Mouse (Mus musculus): ENCODE measurements around the gene Taf10.

Taf10 gene

DNA sequence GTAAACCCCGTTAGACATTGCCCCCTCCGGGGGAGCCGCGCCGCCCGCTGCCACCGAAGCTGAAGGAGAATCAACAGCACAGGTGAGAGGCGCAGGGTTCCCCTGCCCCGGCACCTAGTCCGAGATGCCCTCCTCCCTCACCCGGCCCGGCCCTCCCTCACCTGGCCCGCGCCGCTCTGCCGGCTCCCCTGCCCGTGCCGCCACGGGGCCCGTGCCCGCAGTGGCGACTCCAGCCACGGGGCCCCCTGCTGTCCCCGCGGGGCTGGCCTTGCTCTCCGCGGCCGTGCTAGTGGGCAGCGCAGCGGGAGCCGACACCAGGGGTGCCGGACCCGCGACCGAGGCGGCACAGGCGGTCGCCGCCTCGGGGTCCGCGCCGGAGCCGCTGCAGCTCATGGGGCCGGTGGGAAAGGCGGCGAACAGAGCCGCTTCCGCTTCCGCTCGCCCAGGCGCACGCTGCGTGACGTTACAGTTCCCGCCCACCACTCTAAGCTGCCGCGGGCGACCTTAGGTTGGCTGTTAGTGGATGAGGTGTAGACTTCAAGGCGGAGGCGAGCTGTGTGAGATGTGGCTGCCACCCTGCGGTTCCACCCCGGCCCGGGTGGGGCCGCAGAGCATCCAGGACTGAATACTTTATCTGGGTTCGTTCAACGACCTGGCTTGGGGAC, at the start of gene Taf10:
Gene Taf10, minus strand, starts transcription at position 436 of the 665 bp plus-strand sequence.
- DNase-seq (ENCODE audit: low read depth), result peak; percentile 85

DNA sequence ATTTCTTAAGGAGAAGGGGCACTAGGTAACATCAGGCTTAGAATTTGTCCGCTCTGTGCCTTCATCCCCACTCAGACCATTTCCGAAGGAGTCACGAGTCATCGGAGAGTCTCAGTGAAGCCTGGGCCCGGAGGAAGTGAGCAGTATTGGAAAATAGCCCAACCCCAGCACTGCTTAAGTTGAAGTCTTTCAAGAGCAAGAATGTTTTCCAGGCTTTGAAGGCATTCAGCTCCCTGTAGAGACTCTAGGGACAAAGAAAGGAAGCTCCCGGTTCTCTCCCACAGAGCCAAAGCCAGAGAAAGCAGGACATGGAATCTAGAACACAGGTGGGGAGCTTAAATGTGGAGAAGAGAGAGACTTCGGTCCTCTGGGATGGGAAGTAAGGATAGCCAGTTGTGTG, 49.5 kb upstream of the Taf10 start:
- DNase-seq (ENCODE audit: low read depth), result no peak

DNA sequence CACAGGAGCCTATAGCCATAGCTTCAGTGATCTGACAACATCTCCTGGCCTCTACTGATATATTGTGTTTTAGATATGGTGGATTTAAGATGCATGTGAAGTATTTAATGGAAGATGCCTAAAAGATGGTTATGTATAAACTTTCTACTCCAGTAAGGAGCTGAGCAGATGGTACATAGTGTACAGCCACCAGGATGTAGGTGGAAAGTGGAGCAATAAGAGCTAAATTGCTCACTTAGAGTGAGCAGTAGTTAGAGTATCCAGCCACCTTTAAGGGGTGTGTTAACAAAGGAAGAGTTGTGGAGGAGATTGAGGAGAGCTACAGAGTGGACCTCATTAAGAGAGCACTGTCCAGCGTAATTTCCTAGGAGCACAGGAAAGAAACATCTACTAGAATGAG, 47.0 kb upstream of the Taf10 start:
- no peak for DNase-seq (ENCODE audit: low read depth)

DNA sequence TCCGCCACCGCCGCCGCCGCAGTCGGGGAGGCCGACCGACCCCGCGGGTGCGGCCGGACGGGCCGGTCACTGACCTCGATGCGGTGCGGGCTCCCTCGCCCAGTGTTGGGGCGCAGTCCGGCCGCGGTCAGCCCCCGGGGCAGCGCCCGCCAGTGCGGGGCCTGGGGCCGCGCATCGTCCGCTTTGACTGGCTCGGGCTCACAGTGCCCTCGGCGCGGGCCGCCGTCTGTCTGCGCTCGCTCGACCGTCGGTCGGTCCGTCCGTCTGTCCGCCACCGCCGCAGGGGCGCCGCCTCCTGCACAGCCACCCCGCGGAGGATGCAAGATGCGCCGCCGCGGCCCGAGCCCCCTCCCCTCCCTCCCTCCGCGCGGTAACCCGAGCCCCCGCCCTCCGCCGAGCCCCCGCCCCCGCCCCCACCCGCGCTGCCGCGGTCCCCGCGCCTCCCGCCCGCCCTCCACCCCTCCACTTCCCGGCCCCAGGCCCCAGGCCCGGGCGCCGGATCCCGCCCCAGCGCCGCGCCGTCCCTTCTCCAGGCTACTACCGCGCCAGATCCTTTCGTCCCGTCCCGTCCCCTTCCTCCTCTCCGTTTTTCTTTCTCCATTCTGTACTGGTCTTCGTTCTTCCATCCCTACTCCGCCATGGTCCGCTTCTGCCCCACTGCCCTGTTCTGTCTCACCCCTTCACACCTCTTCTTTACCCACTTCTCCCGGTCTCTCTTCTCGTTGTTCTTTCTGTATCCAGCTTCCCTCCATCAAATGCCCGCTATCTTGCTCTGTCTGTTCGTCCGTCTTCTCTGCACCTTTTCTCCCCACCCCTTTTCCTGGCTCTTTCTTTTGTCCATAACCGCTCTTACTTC, 43.4 kb upstream of the Taf10 start, which contains the start of gene Dchs1:
Gene Dchs1, minus strand, starts transcription at position 370 of the 856 bp plus-strand sequence.
- DNase-seq (ENCODE audit: low read depth), result no peak

DNA sequence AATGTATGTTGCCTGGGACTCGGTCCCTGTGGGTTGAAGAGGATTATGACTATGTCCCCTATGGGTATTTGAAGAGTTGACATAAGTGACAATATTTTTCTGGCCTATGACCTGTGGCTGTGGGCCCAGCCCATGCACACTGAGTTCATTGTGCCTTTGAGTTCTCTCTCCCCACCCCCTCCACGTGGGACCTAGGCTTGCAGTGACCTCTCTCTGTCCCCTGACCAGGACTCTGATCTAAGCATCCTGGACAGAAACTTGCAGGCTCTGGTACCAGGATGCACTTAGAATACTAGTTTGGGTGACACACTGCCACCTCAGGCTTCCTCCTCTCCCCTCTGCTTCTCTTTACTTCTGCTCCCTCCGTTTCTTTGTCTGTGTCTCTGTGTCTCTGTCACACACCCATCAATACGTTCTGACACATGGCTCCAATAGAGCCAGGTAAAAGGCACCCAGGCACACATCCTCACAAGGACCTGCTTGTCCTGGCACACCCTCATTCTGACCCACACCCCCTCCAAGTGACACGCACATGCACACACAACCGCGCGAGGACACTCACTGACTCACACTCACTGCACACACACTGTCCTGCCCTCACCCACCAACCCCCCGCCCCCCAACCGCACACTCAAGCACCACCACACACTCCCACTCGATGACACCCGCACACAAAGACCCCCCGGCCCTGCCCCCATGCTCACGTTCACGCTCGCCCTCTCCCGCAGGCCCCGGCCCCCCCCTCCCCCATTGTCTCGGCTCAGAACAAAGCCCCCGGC, 42.5 kb upstream of the Taf10 start:
- DNase-seq (ENCODE audit: low read depth), result no peak

DNA sequence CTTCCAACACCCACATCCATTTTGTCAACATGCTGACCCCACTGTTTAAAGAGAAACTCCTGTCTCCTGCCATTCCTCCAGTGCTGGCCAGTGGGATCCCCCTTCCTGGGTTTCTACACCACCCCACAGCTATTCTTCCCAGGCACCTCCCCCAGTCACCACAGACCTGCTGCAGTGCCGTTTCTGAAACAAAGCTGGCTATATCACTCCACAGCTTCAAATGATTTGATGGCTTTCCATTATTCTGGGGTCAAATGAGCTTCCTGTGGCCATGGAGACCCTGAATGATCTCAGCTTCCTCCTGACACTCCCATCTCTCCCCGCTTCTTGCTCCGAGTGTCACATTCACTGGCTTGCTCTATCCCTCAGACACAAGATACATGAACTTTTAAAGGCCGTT, 40.4 kb upstream of the Taf10 start:
- no peak for DNase-seq (ENCODE audit: low read depth)

DNA sequence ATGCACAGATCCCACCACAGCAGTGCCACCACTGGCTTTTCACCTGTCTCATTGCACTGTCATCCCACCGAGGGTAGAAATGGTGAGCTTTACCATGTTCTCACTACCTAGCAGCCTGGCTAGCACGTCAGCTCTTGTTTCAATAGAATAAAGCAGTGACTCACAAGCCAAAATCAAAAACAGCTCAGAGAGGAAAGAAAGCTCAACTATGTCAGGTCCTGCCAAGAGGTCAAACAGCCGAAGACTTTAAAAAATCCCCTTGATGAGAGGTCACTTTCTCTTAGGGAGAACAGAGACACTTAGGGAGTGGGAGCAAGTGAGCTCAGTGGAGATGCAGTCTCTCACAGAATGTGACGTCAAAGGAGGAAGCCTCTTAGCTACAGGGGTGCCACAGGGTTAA, 39.7 kb upstream of the Taf10 start:
- no peak for DNase-seq (ENCODE audit: low read depth)

DNA sequence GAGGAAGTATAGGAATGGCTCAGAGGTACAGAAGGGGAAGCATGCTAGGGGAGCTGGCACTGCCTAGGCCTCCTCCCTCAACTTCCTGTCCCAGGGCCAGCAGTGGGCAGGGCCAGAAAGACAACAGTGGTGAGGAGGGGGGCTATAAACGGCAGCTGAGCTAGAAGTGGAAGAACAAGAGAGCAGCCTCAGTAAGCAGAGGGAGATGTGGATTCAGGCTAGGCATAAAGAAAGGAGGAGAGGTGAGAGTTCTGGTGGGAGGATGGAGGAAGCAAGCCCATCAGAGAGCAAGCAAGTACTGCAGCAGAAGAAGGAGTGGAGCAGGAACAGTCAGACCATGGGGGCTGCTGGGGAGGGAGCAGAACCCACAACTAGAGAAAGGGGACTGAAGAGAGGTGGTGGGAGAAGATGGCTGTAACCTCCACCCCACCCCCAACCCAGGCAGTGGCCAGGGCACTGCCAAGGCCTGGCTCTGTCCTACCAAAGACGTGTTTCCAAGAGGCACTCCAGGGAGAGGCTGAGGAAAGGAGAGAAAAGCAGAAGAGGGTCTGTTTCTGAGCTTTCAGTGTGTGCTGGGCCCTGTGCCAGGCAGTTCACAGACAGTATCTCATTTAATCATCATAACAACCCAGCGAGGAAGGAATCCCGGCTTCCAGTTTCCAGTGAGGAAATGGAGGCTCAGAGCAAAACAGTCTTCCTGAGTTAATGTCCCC, 34.5 kb upstream of the Taf10 start:
- no peak for DNase-seq (ENCODE audit: low read depth)

DNA sequence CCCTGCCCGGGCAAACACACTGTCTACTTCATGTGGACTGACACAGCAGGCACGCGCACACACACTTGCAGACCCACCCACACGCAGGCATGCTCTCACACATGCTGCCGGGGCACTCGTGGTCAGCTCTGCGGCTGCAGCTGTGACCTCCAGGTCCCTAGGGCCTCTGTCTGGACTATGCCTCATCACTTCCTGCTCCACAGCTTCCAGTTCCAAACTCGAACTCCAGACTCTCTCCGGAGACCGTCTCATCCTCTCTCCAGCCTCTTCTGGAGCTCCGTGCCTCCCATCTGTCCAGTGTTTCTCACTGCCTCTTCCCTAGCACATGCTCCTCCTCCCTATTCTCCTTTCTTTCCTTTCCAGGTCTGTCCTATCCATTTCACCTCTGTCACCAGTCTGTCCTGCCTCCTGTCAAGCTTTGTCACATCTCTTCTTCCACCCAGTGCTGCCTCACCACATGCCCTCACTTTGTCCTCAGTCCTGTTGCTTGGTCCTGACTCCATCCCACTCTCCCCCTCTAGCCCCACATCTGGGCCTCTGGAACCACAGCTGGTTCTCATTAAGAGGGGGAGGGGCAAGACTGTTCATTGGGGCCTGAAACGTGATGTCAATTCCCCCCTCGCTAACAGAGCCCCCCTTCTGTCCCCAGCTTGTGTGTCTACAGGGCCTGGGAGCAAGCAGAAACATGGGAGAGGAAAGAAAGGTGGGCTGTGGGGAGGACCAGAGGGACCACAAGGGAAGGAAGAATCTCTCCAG, 33.8 kb upstream of the Taf10 start:
- DNase-seq (ENCODE audit: low read depth), result no peak

DNA sequence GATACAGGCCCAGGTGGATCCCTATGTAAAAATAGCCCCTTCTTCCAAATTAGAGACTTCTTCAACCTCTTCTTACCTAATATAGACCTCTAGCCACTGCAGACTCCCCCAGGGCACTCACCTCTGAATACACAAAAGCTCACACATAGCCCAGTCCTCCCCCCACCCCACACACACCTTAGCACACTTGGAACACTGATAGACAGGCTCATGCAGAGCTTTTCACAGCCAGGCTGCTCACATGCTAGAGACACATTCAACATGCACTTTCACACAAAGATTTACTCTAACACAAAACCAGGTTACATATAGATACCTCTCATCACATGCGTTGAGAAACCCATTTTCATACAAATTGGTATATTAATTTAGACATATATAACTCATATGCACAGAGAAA, 33.2 kb upstream of the Taf10 start:
- DNase-seq (ENCODE audit: low read depth), result no peak

DNA sequence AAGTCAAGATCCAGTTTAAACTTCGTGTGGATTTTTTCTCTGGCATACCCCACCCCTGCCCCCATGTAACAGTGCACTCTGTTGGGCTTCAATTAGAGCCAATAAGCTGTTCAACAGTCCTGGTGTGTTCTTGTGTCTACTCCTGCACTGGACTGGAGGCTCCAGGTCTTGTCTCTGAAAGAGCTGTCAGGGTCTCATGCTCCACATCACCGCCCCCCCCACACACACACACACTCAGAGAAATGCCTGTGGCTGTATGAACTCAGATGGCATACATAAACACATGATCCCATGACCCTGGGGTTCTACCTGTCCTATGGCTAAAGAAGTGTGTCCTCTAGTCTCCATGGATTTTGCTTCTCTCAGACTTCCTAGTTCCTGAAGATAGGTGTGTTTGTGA, 31.9 kb upstream of the Taf10 start:
- DNase-seq (ENCODE audit: low read depth), result no peak

DNA sequence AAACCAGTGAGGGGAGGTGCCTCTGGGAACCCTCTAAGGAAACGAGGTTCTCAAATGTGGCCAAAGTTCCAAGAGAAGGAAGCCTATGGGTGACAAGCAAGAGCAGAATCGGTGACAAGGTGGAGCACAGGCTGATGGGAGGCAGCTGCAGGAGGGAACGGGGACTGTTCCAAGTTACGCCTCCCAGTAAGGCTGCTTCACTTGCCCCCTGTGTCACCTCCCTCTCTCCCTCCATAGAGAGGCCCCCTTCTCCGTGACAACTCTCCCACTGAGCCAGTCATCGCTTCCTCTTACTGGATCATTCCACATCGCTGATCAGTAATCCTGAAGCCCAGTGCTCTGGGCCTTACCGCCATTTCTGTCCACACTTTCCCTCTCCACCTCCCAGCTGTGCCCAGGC, 30.5 kb upstream of the Taf10 start:
- no peak for DNase-seq (ENCODE audit: low read depth)

DNA sequence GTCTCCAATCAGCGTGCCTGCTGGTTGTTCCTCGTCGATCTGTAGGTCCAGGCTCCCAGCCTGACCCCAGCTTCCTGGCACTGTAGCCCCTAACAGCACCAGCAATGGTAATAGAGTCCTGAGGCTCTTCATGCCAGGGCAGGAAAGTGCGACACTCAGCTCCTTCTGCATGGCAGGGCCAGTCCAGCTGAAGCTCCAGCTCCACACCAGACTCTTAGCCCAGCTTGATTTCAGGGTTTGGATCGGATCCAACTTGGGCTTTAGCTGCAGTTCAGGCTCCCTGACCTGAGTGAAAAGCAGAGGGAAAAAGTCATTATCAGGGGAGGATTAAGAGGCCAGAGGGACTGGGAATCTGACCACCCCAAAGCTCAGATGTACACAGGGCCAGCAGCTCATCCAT, 28.9 kb upstream of the Taf10 start:
- DNase-seq (ENCODE audit: low read depth), result no peak

DNA sequence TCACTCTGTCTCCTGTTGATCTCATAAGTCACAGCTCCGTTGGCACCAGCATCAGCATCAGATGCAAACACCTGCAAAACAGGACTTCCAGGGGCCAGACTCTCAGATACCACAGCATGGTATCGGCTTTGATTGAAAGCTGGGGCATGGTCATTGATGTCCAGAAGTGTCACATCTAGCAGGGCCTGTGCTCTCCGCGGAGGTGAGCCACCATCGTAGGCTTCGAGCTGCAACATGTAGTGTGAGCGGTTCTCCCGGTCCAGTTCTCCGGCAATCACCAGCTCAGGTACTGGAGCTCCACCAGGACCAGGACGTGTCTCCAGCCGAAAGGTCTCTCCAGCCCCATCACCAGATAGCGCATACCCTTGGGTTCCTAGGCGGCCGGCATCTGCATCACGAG, 28.2 kb upstream of the Taf10 start:
- DNase-seq (ENCODE audit: low read depth), result no peak

DNA sequence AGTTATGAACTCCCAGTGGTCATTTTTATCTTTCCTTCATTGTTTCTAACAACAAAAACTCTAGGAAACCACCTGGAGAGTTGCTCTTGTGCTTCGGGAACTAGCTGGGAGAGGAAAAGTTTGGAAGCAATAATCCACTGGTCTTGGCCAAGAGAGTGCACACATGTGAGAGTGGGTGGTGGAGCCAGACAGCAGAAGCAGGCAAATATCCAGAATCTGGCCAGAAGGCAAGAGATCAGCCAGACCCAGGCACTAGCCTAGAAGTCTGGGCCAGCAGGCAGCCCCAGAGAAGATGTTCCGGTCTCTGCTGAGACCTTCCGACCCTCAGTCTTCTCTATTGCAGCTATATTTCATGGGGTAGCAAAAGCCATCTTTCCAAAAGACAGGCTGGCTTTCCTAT, 25.8 kb upstream of the Taf10 start:
- no peak for DNase-seq (ENCODE audit: low read depth)

DNA sequence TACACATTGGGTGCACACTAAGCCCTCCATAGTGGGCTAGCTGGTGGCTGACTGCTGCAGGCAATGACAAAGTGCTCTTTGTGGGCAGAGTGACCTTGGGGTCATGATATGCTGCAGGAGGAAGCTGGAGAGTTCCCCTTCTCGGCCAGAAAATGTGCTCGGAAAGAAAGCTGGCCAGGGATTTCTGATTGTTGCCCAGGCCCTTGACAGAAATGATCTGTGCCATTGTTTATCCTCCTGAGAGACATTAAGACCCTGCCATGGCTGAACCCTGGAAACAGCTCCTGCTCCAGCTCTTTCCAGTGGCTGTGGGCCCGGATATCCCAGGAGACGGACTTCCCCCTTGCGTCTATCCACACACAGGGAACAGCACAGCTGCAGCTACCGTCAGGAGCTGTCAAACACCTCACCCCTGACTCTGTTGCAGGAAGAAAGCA, 23.6 kb upstream of the Taf10 start:
- no peak for DNase-seq (ENCODE audit: low read depth)

DNA sequence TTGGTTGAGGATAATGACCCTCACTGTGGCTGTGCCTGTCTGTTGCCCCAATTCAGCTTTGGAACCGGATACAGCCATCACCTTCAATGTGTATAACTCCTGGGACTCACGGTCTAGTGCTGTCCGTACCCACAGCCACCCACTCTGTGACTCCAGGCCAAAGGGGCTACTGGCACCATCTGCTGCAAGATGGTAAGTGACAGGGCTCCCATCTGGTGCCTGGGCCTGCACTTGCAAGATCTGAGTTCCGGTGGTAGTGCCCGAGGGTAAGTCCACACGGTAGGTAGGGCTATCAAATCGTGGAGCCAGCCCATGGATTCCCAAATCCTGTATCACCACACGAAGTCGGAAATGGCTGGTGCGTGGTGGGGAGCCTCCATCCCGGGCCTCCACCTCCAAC, 20.2 kb upstream of the Taf10 start:
- DNase-seq (ENCODE audit: low read depth), result no peak

DNA sequence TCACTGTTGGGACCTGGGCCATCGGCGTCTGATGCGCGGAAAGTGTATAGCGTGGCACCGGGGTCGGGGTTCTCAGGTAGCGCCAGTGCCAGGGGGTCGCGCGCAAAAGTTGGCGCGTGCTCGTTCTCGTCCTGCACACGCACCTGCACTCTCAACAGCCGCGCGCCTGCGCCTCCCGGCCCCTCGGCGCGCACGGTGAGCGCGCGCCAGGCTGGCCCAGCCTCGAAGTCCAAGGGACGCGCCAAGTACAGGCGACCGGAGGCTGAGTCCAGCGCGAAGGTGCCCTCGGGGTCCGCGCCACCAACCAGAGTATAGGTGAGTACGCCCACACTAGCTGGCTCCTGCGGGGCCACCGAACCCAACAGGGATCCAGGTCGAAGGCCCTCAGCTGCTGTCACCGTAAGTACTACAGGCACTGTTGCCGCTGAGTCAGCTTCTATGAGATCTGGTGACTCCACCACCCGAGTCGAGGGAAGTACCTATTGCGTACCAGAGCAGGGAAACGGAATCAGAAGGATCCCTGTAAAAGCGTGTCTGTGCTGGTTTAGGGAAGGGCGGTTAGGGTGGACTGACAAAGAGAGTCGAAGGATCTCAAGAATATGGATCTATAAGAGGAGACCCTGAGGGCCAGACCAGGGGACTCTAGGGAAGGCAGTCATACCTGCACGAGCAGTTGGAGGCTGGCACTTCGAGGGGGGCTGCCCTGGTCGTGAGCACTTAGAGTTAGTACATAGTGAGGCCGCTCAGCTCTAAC, 18.5 kb upstream of the Taf10 start:
- DNase-seq (ENCODE audit: low read depth), result no peak

DNA sequence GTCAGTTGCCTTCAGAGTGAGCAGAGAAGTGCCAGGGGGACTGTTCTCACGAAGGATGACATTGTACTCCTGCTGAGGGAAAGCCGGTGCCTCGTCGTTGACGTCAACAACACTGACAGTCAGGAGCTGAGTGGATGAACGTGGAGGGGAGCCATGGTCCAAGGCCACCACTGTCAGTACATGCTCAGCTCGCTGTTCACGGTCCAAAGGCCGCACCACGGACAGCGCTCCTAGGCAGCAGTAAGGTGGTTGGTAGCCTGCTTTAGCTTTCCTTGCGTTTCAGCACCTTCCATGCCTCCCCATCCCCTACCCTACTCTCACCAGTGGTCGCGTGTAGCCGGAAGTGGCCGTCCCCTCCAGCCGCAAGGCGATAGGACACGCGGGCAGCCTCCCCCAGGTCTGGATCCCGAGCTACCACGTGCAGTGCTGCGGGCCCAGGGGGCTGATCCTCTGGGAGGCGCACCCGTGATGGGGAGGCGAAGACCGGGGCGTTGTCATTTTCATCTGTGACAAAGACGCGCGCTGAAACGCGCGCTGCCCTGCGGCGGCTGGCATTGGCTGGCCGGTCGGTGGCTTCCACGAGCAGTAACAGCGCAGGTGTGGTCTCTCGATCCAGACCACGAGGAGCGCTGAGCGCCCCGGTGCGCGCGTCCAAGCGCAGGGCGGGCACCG, 17.8 kb upstream of the Taf10 start:
- DNase-seq (ENCODE audit: low read depth), result no peak

DNA sequence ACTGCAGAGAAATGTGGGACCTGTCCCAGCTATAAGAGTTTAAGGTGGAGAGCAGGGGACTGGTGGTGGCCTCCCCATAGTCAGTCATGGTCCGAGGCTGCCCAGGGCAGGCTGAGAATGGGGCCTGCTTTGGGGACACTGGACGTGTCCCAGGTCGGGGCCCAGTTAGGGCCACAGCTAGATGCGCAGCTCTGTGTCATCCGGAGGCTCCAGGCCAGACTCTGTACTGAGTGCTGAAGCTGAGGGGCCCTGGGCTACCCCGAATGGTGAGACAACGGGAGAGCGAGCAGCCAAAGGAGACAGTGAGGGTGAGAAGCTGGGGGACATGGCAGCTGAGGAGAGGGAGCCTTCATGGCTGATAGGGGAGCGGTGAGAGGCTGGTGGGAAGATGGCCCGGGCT, 9.1 kb upstream of the Taf10 start:
- DNase-seq (ENCODE audit: low read depth), result no peak
